ENCODE assay signal across 16 mouse cellular contexts in genomic region chr12:103068161-103068560, GRCm38 (mm10).
"Had no signal": no experiment of that assay in that cellular context is flagged by ENCODE, and none has a peak within 500 bp of the region (broad histone marks: within the 10 kb centered on the region; RNA-seq: fewer than 3 reads in every experiment).

No protein-coding gene starts in this region.

- H3K27me3 ChIP-seq: neural tube, embryonic 13.5 days; neural tube, embryonic 15.5 days; stomach, embryonic 15.5 days had no signal

- H3K9ac ChIP-seq: neural tube, embryonic 13.5 days; neural tube, embryonic 15.5 days; stomach, embryonic 15.5 days had no signal

- H3K36me3 ChIP-seq: stomach, embryonic 15.5 days had no signal

- H3K4me2 ChIP-seq: neural tube, embryonic 13.5 days; neural tube, embryonic 15.5 days; stomach, embryonic 15.5 days had no signal

- DNase-seq: retina, postnatal 1 day; right cerebral cortex, adult 18-20 months; right cerebral cortex, postnatal 14 days; right cerebral cortex, postnatal 25 days; right cerebral cortex, postnatal 4 days; spleen, adult 18-20 months; thymus, adult 18-20 months; thymus, adult 2 months; thymus, postnatal 14 days; thymus, postnatal 25 days; thymus, postnatal 36 days; thymus, postnatal 4 days had no signal

- H3K27ac ChIP-seq: neural tube, embryonic 13.5 days; neural tube, embryonic 15.5 days; stomach, embryonic 15.5 days; stomach, postnatal 0 days had no signal

- H3K4me3 ChIP-seq: neural tube, embryonic 13.5 days; neural tube, embryonic 15.5 days; stomach, embryonic 15.5 days had no signal

- H3K9me3 ChIP-seq: neural tube, embryonic 13.5 days; neural tube, embryonic 15.5 days; stomach, embryonic 15.5 days had no signal

- H3K4me1 ChIP-seq: neural tube, embryonic 13.5 days; neural tube, embryonic 15.5 days; stomach, embryonic 15.5 days had no signal
